Mouse (Mus musculus) lung, postnatal 0 days (tissue): Measurements from ENCODE around the gene Capza2. TPM values are rescaled to one million over a fixed set of nuclear protein-coding genes. Genes with fewer than 3 reads are reported as not detected.
A peak's percentile ranks its signal among the peaks of the same experiment; 100 is the strongest.

ENCODE experiments used
- ATAC-seq: fragments of 200-750 bp; cut with Nextera tagmentation; 2 replicates; pipeline ENCODE4 v1.8.0; 2017; ENCODE audit warnings: moderate library complexity
- DNase-seq: peaks from one replicate; pipeline ENCODE4 v3.0.0-alpha.2; 2016; ENCODE audit warnings: low spot score
- H3K27ac ChIP-seq: fragments of 300-500 bp; sonication (generic); 2 replicates; pipeline ENCODE4 v1.5.1; 2014; ENCODE audit warnings: antibody characterized with exemption, mild to moderate bottlenecking, low read length, mixed read lengths
- H3K27me3 ChIP-seq: fragments of 300-500 bp; sonication (generic); replicated peaks from 2 replicates; pipeline ENCODE4 v1.6.1; 2014; ENCODE audit warnings: low read length, mixed read lengths; ENCODE audit not compliant: insufficient read depth
- H3K36me3 ChIP-seq: fragments of 300-500 bp; sonication (generic); 2 replicates; pipeline ENCODE4 v1.6.1; 2014; ENCODE audit warnings: low read length, mixed read lengths; ENCODE audit not compliant: insufficient read depth
- H3K4me1 ChIP-seq: fragments of 300-500 bp; sonication (generic); 2 replicates; pipeline ENCODE4 v1.6.1; 2014; ENCODE audit warnings: antibody characterized with exemption, low read depth, low read length, mixed read lengths; ENCODE audit not compliant: insufficient read depth
- H3K4me2 ChIP-seq: fragments of 300-500 bp; sonication (generic); replicated peaks from 2 replicates; pipeline ENCODE4 v1.6.1; 2014; ENCODE audit warnings: low read depth, mild to moderate bottlenecking, low read length, moderate library complexity, mixed read lengths
- H3K4me3 ChIP-seq: fragments of 300-500 bp; sonication (generic); 2 replicates; pipeline ENCODE4 v1.5.1; 2014; ENCODE audit warnings: low read depth, low read length
- H3K9ac ChIP-seq: fragments of 300-500 bp; sonication (generic); replicated peaks from 2 replicates; pipeline ENCODE4 v1.6.1; 2014; ENCODE audit warnings: low read depth, mild to moderate bottlenecking
- H3K9me3 ChIP-seq: fragments of 300-500 bp; sonication (generic); 2 replicates; pipeline ENCODE4 v1.6.1; 2016; ENCODE audit warnings: low read length, mixed read lengths
- CTCF ChIP-seq: IDR thresholded peaks from 2 replicates; pipeline ENCODE4 v1.5.1; 2016; ENCODE audit warnings: antibody characterized with exemption, mild to moderate bottlenecking
- EP300 ChIP-seq: IDR thresholded peaks from 2 replicates; pipeline ENCODE4 v1.6.1; 2016; ENCODE audit warnings: antibody characterized with exemption, mild to moderate bottlenecking, control low read depth
- WGBS: fragments of 180-500 bp; shearing (Covaris S2); extraction: QIAGEN DNeasy Blood & Tissue Kit; methylation state at CpG from one replicate; pipeline ENCODE4 v1.1.7; 2014; 5-methylcytosine and 5-hydroxymethylcytosine counted together
- polyA plus RNA-seq: library from polyadenylated mRNA; unstranded; fragments of >200 nt; fragmentation: Nextera tagmentation; extraction: Ambion mirVana; gene quantifications from 2 replicates; pipeline ENCODE4 v1.2.1, GENCODE M21; 2015

The Capza2 gene
- polyA plus RNA-seq, 1 experiment from 2014 or later: 198 TPM

GRCm38 (mm10) chr6:17637205-17638203 lies 1.5 kb downstream of the Capza2 start:
- Histone ChIP-seq H3K36me3 (no peaks in the 10 kb centered on the region), H3K27me3 (no peaks in the 10 kb centered on the region), H3K4me1 (peaks cover 5% of the 10 kb centered on the region; the same call in 1 of the 2 replicates), H3K9me3 (no peaks in the 10 kb centered on the region), H3K4me3 (peak overlapping the region; percentile 89), H3K4me2 (peak overlapping the region; percentile 76), H3K27ac (peak overlapping the region; percentile 97), H3K9ac (peak overlapping the region; percentile 90)
- ATAC-seq (peak; percentile 76), DNase-seq (peak; percentile 77)
- under 1% methylated on average over 25 of the region's 62 CpGs for WGBS
- TF ChIP-seq EP300: no peak
- no peak for TF ChIP-seq CTCF

- H3K9me3 ChIP-seq: no peaks in the 10 kb centered on the region
- H3K4me1 ChIP-seq: peaks cover 6% of the 10 kb centered on the region
- no peak overlapping the region for H3K9ac ChIP-seq
- no peaks in the 10 kb centered on the region for H3K36me3 ChIP-seq
- H3K4me2 ChIP-seq: no peak overlapping the region
- DNase-seq (no peak), ATAC-seq (no peak)
- H3K4me3 ChIP-seq: no peak overlapping the region
- TF ChIP-seq CTCF: no peak
- TF ChIP-seq EP300: no peak
- H3K27me3 ChIP-seq: no peaks in the 10 kb centered on the region
- no peak overlapping the region for H3K27ac ChIP-seq
- 77% methylated on average over 9 of the region's 9 CpGs for WGBS
These were observed 4.0 kb downstream of the Capza2 start for GRCm38 (mm10) chr6:17640031-17640430.

GRCm38 (mm10) chr6:17642739-17643138 lies 6.7 kb downstream of the Capza2 start:
- H3K4me1 ChIP-seq: peaks cover 9% of the 10 kb centered on the region
- no peaks in the 10 kb centered on the region for H3K9me3 ChIP-seq
- no peaks in the 10 kb centered on the region for H3K36me3 ChIP-seq
- 18% methylated on average over 3 of the region's 3 CpGs for WGBS
- DNase-seq: no peak
- no peaks in the 10 kb centered on the region for H3K27me3 ChIP-seq
- H3K9ac ChIP-seq: no peak overlapping the region
- TF ChIP-seq EP300: no peak
- no peak for TF ChIP-seq CTCF
- no peak overlapping the region for H3K27ac ChIP-seq
- no peak for ATAC-seq
- H3K4me2 ChIP-seq: no peak overlapping the region
- H3K4me3 ChIP-seq: no peak overlapping the region

GRCm38 (mm10) chr6:17646107-17646506 lies 10.1 kb downstream of the Capza2 start:
- DNase-seq (no peak), ATAC-seq (no peak)
- Histone ChIP-seq H3K27ac (no peak overlapping the region), H3K27me3 (no peaks in the 10 kb centered on the region), H3K4me1 (peaks cover 4% of the 10 kb centered on the region), H3K4me3 (no peak overlapping the region), H3K9me3 (no peaks in the 10 kb centered on the region), H3K9ac (no peak overlapping the region), H3K36me3 (peaks cover 3% of the 10 kb centered on the region; the same call in 1 of the 2 replicates), H3K4me2 (no peak overlapping the region)
- TF ChIP-seq EP300 (no peak), CTCF (no peak)
- WGBS: 13% methylated on average over 3 of the region's 3 CpGs

GRCm38 (mm10) chr6:17652132-17652531 lies 16.1 kb downstream of the Capza2 start:
- Histone ChIP-seq H3K4me3 (no peak overlapping the region), H3K27ac (no peak overlapping the region), H3K27me3 (no peaks in the 10 kb centered on the region), H3K9ac (no peak overlapping the region), H3K4me1 (no peaks in the 10 kb centered on the region), H3K4me2 (no peak overlapping the region), H3K36me3 (peaks cover 12% of the 10 kb centered on the region; the same call in 1 of the 2 replicates), H3K9me3 (no peaks in the 10 kb centered on the region)
- DNase-seq: peak; percentile 56
- ATAC-seq: 0 out of 2 replicates have a peak, but pooled peaks have one; percentile 12
- 0 out of 2 replicates have a peak, but pooled peaks have one; percentile 35 for TF ChIP-seq EP300
- no peak for TF ChIP-seq CTCF
- 59% methylated on average over 2 of the region's 2 CpGs for WGBS

- peaks cover 8% of the 10 kb centered on the region; the same call in 1 of the 2 replicates for H3K36me3 ChIP-seq
- WGBS: 79% methylated on average over 2 of the region's 2 CpGs
- H3K4me2 ChIP-seq: no peak overlapping the region
- H3K27me3 ChIP-seq: no peaks in the 10 kb centered on the region
- H3K9me3 ChIP-seq: no peaks in the 10 kb centered on the region
- DNase-seq (peak; percentile 25), ATAC-seq (peak; percentile 17; the same call in 1 of the 2 replicates)
- H3K9ac ChIP-seq: no peak overlapping the region
- no peak overlapping the region for H3K4me3 ChIP-seq
- no peak overlapping the region for H3K27ac ChIP-seq
- no peaks in the 10 kb centered on the region for H3K4me1 ChIP-seq
- TF ChIP-seq CTCF (no peak), EP300 (peak; percentile 59)
These were observed 19.0 kb downstream of the Capza2 start for GRCm38 (mm10) chr6:17655080-17655479.
